Mouse (Mus musculus) myocyte (in vitro differentiated cells): ENCODE measurements at regions not wholly inside any gene's neighbourhood (a gene's known extent, or its start where the extent isn't known, plus 50 kb on each side); places are given as distances from the start of the nearest gene placed in this dataset.

Experiments
- H3K27me3 ChIP-seq: one replicate; pipeline ENCODE4 v1.6.1; 2011; ENCODE audit not compliant: control insufficient read depth, insufficient read depth, insufficient read length
- H3K36me3 ChIP-seq: one replicate; pipeline ENCODE4 v1.6.1; 2011; ENCODE audit not compliant: control insufficient read depth, insufficient read depth
- H3K4me2 ChIP-seq: one replicate; pipeline ENCODE4 v1.6.1; 2011; ENCODE audit warnings: low read depth, control low read depth
- H3K4me3 ChIP-seq: one replicate; pipeline ENCODE4 v1.5.1; 2011; ENCODE audit warnings: mild to moderate bottlenecking, control low read depth, moderate library complexity
- H3K79me2 ChIP-seq: one replicate; pipeline ENCODE4 v1.6.1; 2011; ENCODE audit not compliant: control insufficient read depth, insufficient read depth
- H3ac ChIP-seq: one replicate; pipeline ENCODE4 v1.6.1; 2011; ENCODE audit not compliant: control insufficient read depth, insufficient read length
- CEBPB ChIP-seq: IDR thresholded peaks from 2 replicates; pipeline ENCODE4 v1.6.1; 2011; ENCODE audit warnings: mild to moderate bottlenecking, moderate library complexity; ENCODE audit not compliant: poor library complexity, insufficient read depth, severe bottlenecking
- E2F4 ChIP-seq: IDR thresholded peaks from one replicate; pipeline ENCODE4 v1.6.1; 2011; ENCODE audit warnings: mild to moderate bottlenecking, control low read depth, moderate library complexity; ENCODE audit not compliant: insufficient read depth
- MAX ChIP-seq: IDR thresholded peaks from one replicate; pipeline ENCODE4 v1.6.1; 2011; ENCODE audit warnings: low read depth, mild to moderate bottlenecking, control low read depth
- MYOD1 ChIP-seq, 3 experiments: IDR thresholded peaks; one replicate each; pipeline ENCODE4 v1.6.1; 2011; ENCODE audit warnings: control low read depth in 2 of 3, low read depth in 2 of 3, mild to moderate bottlenecking in 2 of 3, moderate library complexity in 1 of 3; ENCODE audit not compliant: insufficient read length in 2 of 3, control insufficient read depth in 1 of 3
- MYOG ChIP-seq, 3 experiments: IDR thresholded peaks; one replicate each; pipeline ENCODE4 v1.6.1; 2011; ENCODE audit warnings: control low read depth in 2 of 3, low read depth in 2 of 3, mild to moderate bottlenecking in 2 of 3; ENCODE audit not compliant: insufficient read length in 2 of 3, control insufficient read depth in 1 of 3, insufficient read depth in 1 of 3
- POLR2A ChIP-seq: IDR thresholded peaks from one replicate; pipeline ENCODE4 v1.6.1; 2011; ENCODE audit warnings: low read depth, mild to moderate bottlenecking, control low read depth, moderate library complexity; ENCODE audit not compliant: insufficient read length
- POLR2AphosphoS2 ChIP-seq: IDR thresholded peaks from one replicate; pipeline ENCODE4 v1.6.1; 2011; ENCODE audit warnings: low read depth, control low read depth; ENCODE audit not compliant: insufficient read length
- REST ChIP-seq: IDR thresholded peaks from one replicate; pipeline ENCODE4 v1.6.1; 2011; ENCODE audit warnings: mild to moderate bottlenecking, control low read depth, moderate library complexity; ENCODE audit not compliant: insufficient read depth, insufficient read length
- SRF ChIP-seq: IDR thresholded peaks from one replicate; pipeline ENCODE4 v1.6.1; 2011; ENCODE audit warnings: low read depth; ENCODE audit not compliant: control insufficient read depth, insufficient read length
- TCF12 ChIP-seq: IDR thresholded peaks from one replicate; pipeline ENCODE4 v1.6.1; 2011; ENCODE audit warnings: mild to moderate bottlenecking, control low read depth; ENCODE audit not compliant: poor library complexity, insufficient read depth, severe bottlenecking
- TCF3 ChIP-seq: IDR thresholded peaks from one replicate; pipeline ENCODE4 v1.6.1; 2011; ENCODE audit warnings: low read depth, control low read depth; ENCODE audit not compliant: insufficient read length
- USF1 ChIP-seq: IDR thresholded peaks from one replicate; pipeline ENCODE4 v1.6.1; 2011; ENCODE audit warnings: low read depth, mild to moderate bottlenecking, control low read depth, moderate library complexity

- no peaks in the 10 kb centered on the region for H3K27me3 ChIP-seq
- no peak overlapping the region for H3K4me3 ChIP-seq
- H3K36me3 ChIP-seq = no peaks in the 10 kb centered on the region
- TF ChIP-seq CEBPB (no peak), POLR2A (no peak), MYOG (IDR thresholded peaks at IDR 0.05; ENCODE audit: control insufficient read depth in 1 of 3, insufficient read depth in 1 of 3, insufficient read length in 2 of 3, low read depth in 2 of 3) (no peak), MAX (no peak), POLR2AphosphoS2 (no peak), TCF3 (no peak), MYOD1 (IDR thresholded peaks at IDR 0.05; ENCODE audit: control insufficient read depth in 1 of 3, insufficient read length in 2 of 3, low read depth in 2 of 3) (no peak), REST (no peak), TCF12 (no peak), E2F4 (no peak), SRF (no peak), USF1 (no peak)
- H3K4me2 ChIP-seq = no peak overlapping the region
- H3ac ChIP-seq = no peak overlapping the region
- no peaks in the 10 kb centered on the region for H3K79me2 ChIP-seq
Observed at GRCm38 (mm10) chr4:64250691-64251090, 203.9 kb upstream of the Tnc start.

- H3K4me2 ChIP-seq = peak overlapping the region; percentile 12
- H3ac ChIP-seq = no peak overlapping the region
- H3K27me3 ChIP-seq = no peaks in the 10 kb centered on the region
- no peaks in the 10 kb centered on the region for H3K36me3 ChIP-seq
- no peaks in the 10 kb centered on the region for H3K79me2 ChIP-seq
- TF ChIP-seq E2F4 = no peak
- no peak for TF ChIP-seq REST
- TF ChIP-seq TCF3 = no peak
- no peak for TF ChIP-seq TCF12
- TF ChIP-seq POLR2AphosphoS2 = no peak
- TF ChIP-seq SRF = no peak
- TF ChIP-seq MYOG (IDR thresholded peaks at IDR 0.05; ENCODE audit: control insufficient read depth in 1 of 3, insufficient read depth in 1 of 3, insufficient read length in 2 of 3, low read depth in 2 of 3) = no peak
- TF ChIP-seq USF1 = no peak
- TF ChIP-seq MAX = no peak
- TF ChIP-seq MYOD1 (IDR thresholded peaks at IDR 0.05; ENCODE audit: control insufficient read depth in 1 of 3, insufficient read length in 2 of 3, low read depth in 2 of 3) = no peak
- no peak for TF ChIP-seq CEBPB
- no peak for TF ChIP-seq POLR2A
- no peak overlapping the region for H3K4me3 ChIP-seq
Observed at GRCm38 (mm10) chr4:64238196-64238740, 191.5 kb upstream of the Tnc start.

GRCm38 (mm10) chr4:64235534-64235933, 188.7 kb upstream of the Tnc start:
- H3K4me3 ChIP-seq = no peak overlapping the region
- H3ac ChIP-seq = no peak overlapping the region
- TF ChIP-seq TCF3 (no peak), TCF12 (peak; percentile 52), MYOD1 (IDR thresholded peaks at IDR 0.05; ENCODE audit: control insufficient read depth in 1 of 3, insufficient read length in 2 of 3, low read depth in 2 of 3) (peak in 1 of 3 experiments; percentile 38), MYOG (IDR thresholded peaks at IDR 0.05; ENCODE audit: control insufficient read depth in 1 of 3, insufficient read depth in 1 of 3, insufficient read length in 2 of 3, low read depth in 2 of 3) (peak in 1 of 3 experiments; percentile 37), SRF (no peak), MAX (no peak)
- no peaks in the 10 kb centered on the region for H3K36me3 ChIP-seq
- H3K27me3 ChIP-seq = no peaks in the 10 kb centered on the region
- H3K79me2 ChIP-seq = no peaks in the 10 kb centered on the region
- peak overlapping the region; percentile 58 for H3K4me2 ChIP-seq

- no peaks in the 10 kb centered on the region for H3K79me2 ChIP-seq
- H3K4me2 ChIP-seq = no peak overlapping the region
- TF ChIP-seq POLR2AphosphoS2 = no peak
- TF ChIP-seq MYOG (IDR thresholded peaks at IDR 0.05; ENCODE audit: control insufficient read depth in 1 of 3, insufficient read depth in 1 of 3, insufficient read length in 2 of 3, low read depth in 2 of 3) = no peak
- TF ChIP-seq CEBPB = no peak
- no peak for TF ChIP-seq MAX
- no peak for TF ChIP-seq POLR2A
- no peak for TF ChIP-seq E2F4
- no peak for TF ChIP-seq TCF12
- TF ChIP-seq TCF3 = no peak
- TF ChIP-seq MYOD1 (IDR thresholded peaks at IDR 0.05; ENCODE audit: control insufficient read depth in 1 of 3, insufficient read length in 2 of 3, low read depth in 2 of 3) = no peak
- H3K4me3 ChIP-seq = no peak overlapping the region
- H3ac ChIP-seq = no peak overlapping the region
- no peaks in the 10 kb centered on the region for H3K27me3 ChIP-seq
- no peaks in the 10 kb centered on the region for H3K36me3 ChIP-seq
Observed at GRCm38 (mm10) chr4:64232159-64232558, 185.3 kb upstream of the Tnc start.

- TF ChIP-seq MYOG (IDR thresholded peaks at IDR 0.05; ENCODE audit: control insufficient read depth in 1 of 3, insufficient read depth in 1 of 3, insufficient read length in 2 of 3, low read depth in 2 of 3) (no peak), MYOD1 (IDR thresholded peaks at IDR 0.05; ENCODE audit: control insufficient read depth in 1 of 3, insufficient read length in 2 of 3, low read depth in 2 of 3) (peak in 1 of 3 experiments; percentile 3)
- Histone ChIP-seq H3K4me3 (no peak overlapping the region), H3K4me2 (no peak overlapping the region), H3ac (no peak overlapping the region), H3K79me2 (no peaks in the 10 kb centered on the region), H3K36me3 (no peaks in the 10 kb centered on the region), H3K27me3 (no peaks in the 10 kb centered on the region)
Observed at GRCm38 (mm10) chr4:64228341-64228740, 181.5 kb upstream of the Tnc start.
